Mouse (Mus musculus) E14TG2a.4 (cell line): ENCODE data around the gene Dcps.

Experiments used
- CTCF ChIP-seq: conservative IDR thresholded peaks from 2 replicates; pipeline ENCODE4 v1.5.1; 2014; ENCODE audit warnings: low read length
- POU5F1 ChIP-seq: IDR thresholded peaks from 2 replicates; pipeline ENCODE4 v1.6.1; 2014; ENCODE audit warnings: low read length, borderline replicate concordance

- TF ChIP-seq CTCF (no peak), POU5F1 (no peak)
Measured at GRCm38 (mm10) chr9:35115804-35116203, 60.1 kb downstream of the Dcps start.
